Mouse (Mus musculus): Measurements from ENCODE around the gene Slco3a1. TPM values are rescaled to one million over a fixed set of nuclear protein-coding genes. Genes with fewer than 3 reads are reported as not detected.
A peak's percentile ranks its signal among the peaks of the same experiment; 100 is the strongest.

The Slco3a1 gene
- polyA plus RNA-seq, 1 experiment from 2014 or later = 10.4 TPM

- H3K9ac ChIP-seq (ENCODE audit: low read depth, low read length) = no peak overlapping the region
- no peak for ATAC-seq (ENCODE audit: low FRiP score)
- no peak overlapping the region for H3K4me2 ChIP-seq (replicated peaks; ENCODE audit: low read depth, low read length)
- no peaks in the 10 kb centered on the region for H3K9me3 ChIP-seq (ENCODE audit: control insufficient read depth, low read length)
- WGBS = 78% methylated on average over 3 of the region's 3 CpGs
- H3K27ac ChIP-seq (ENCODE audit: low read depth, low read length) = no peak overlapping the region
- peaks cover 4% of the 10 kb centered on the region for H3K4me1 ChIP-seq (replicated peaks; ENCODE audit: control insufficient read depth, insufficient read depth, low read length)
- no peaks in the 10 kb centered on the region for H3K27me3 ChIP-seq (ENCODE audit: control insufficient read depth, insufficient read depth, low read length)
- no peak for DNase-seq (ENCODE audit: low spot score)
- no peak overlapping the region for H3K4me3 ChIP-seq (ENCODE audit: low read depth, low read length)
- H3K36me3 ChIP-seq (ENCODE audit: control insufficient read depth, insufficient read depth, low read length) = no peaks in the 10 kb centered on the region
These were observed 189.6 kb downstream of the Slco3a1 start for GRCm38 (mm10) chr7:74364956-74365355.

- ATAC-seq (ENCODE audit: low FRiP score) (no peak), DNase-seq (ENCODE audit: low spot score) (peak; percentile 66)
- no peaks in the 10 kb centered on the region for H3K27me3 ChIP-seq (ENCODE audit: control insufficient read depth, insufficient read depth, low read length)
- H3K27ac ChIP-seq (ENCODE audit: low read depth, low read length) = no peak overlapping the region
- no peaks in the 10 kb centered on the region for H3K9me3 ChIP-seq (ENCODE audit: control insufficient read depth, low read length)
- no peak overlapping the region for H3K4me2 ChIP-seq (replicated peaks; ENCODE audit: low read depth, low read length)
- 72% methylated on average over 2 of the region's 2 CpGs for WGBS
- peaks cover 4% of the 10 kb centered on the region for H3K4me1 ChIP-seq (replicated peaks; ENCODE audit: control insufficient read depth, insufficient read depth, low read length)
- no peak overlapping the region for H3K4me3 ChIP-seq (ENCODE audit: low read depth, low read length)
- no peaks in the 10 kb centered on the region for H3K36me3 ChIP-seq (ENCODE audit: control insufficient read depth, insufficient read depth, low read length)
- H3K9ac ChIP-seq (ENCODE audit: low read depth, low read length) = no peak overlapping the region
These were observed 191.1 kb downstream of the Slco3a1 start for GRCm38 (mm10) chr7:74363440-74363839.

- no peak for DNase-seq (ENCODE audit: low spot score)
- H3K27ac ChIP-seq (ENCODE audit: low read depth, low read length) = no peak overlapping the region
- H3K4me1 ChIP-seq (replicated peaks; ENCODE audit: control insufficient read depth, insufficient read depth, low read length) = peaks cover 4% of the 10 kb centered on the region
- no peak overlapping the region for H3K4me3 ChIP-seq (ENCODE audit: low read depth, low read length)
- no peak overlapping the region for H3K9ac ChIP-seq (ENCODE audit: low read depth, low read length)
- H3K4me2 ChIP-seq (replicated peaks; ENCODE audit: low read depth, low read length) = no peak overlapping the region
- H3K9me3 ChIP-seq (ENCODE audit: control insufficient read depth, low read length) = no peaks in the 10 kb centered on the region
- no peaks in the 10 kb centered on the region for H3K36me3 ChIP-seq (ENCODE audit: control insufficient read depth, insufficient read depth, low read length)
- no peak for ATAC-seq (ENCODE audit: low FRiP score)
- no peaks in the 10 kb centered on the region for H3K27me3 ChIP-seq (ENCODE audit: control insufficient read depth, insufficient read depth, low read length)
- WGBS = 92% methylated on average over 2 of the region's 2 CpGs
These were observed 192.9 kb downstream of the Slco3a1 start for GRCm38 (mm10) chr7:74361677-74362076.

GRCm38 (mm10) chr7:74357027-74357426 is 197.6 kb downstream of the Slco3a1 start:
- Histone ChIP-seq H3K27ac (ENCODE audit: low read depth, low read length) (no peak overlapping the region), H3K4me1 (replicated peaks; ENCODE audit: control insufficient read depth, insufficient read depth, low read length) (peaks cover 4% of the 10 kb centered on the region), H3K9me3 (ENCODE audit: control insufficient read depth, low read length) (no peaks in the 10 kb centered on the region), H3K9ac (ENCODE audit: low read depth, low read length) (no peak overlapping the region), H3K4me3 (ENCODE audit: low read depth, low read length) (no peak overlapping the region), H3K36me3 (ENCODE audit: control insufficient read depth, insufficient read depth, low read length) (no peaks in the 10 kb centered on the region), H3K27me3 (ENCODE audit: control insufficient read depth, insufficient read depth, low read length) (no peaks in the 10 kb centered on the region), H3K4me2 (replicated peaks; ENCODE audit: low read depth, low read length) (no peak overlapping the region)
- peak; percentile 55 for DNase-seq (ENCODE audit: low spot score)
- ATAC-seq (ENCODE audit: low FRiP score) = no peak

- Histone ChIP-seq H3K4me2 (replicated peaks; ENCODE audit: low read depth, low read length) (no peak overlapping the region), H3K9me3 (ENCODE audit: control insufficient read depth, low read length) (no peaks in the 10 kb centered on the region), H3K27me3 (ENCODE audit: control insufficient read depth, insufficient read depth, low read length) (no peaks in the 10 kb centered on the region), H3K4me1 (replicated peaks; ENCODE audit: control insufficient read depth, insufficient read depth, low read length) (peaks cover 4% of the 10 kb centered on the region), H3K36me3 (ENCODE audit: control insufficient read depth, insufficient read depth, low read length) (no peaks in the 10 kb centered on the region), H3K27ac (ENCODE audit: low read depth, low read length) (0 out of 2 replicates have a peak overlapping the region, but pooled peaks have one; percentile 30), H3K9ac (ENCODE audit: low read depth, low read length) (0 out of 2 replicates have a peak overlapping the region, but pooled peaks have one; percentile 17), H3K4me3 (ENCODE audit: low read depth, low read length) (no peak overlapping the region)
- DNase-seq (ENCODE audit: low spot score) (peak; percentile 84), ATAC-seq (ENCODE audit: low FRiP score) (peak; percentile 56)
- WGBS = 57% methylated on average over 8 of the region's 8 CpGs
These were observed 199.9 kb downstream of the Slco3a1 start for GRCm38 (mm10) chr7:74354527-74355256.

- Histone ChIP-seq H3K27ac (ENCODE audit: low read depth, low read length) (no peak overlapping the region; the same call in 1 of the 2 replicates), H3K4me1 (replicated peaks; ENCODE audit: control insufficient read depth, insufficient read depth, low read length) (peaks cover 4% of the 10 kb centered on the region), H3K9me3 (ENCODE audit: control insufficient read depth, low read length) (no peaks in the 10 kb centered on the region), H3K4me3 (ENCODE audit: low read depth, low read length) (no peak overlapping the region), H3K27me3 (ENCODE audit: control insufficient read depth, insufficient read depth, low read length) (no peaks in the 10 kb centered on the region), H3K36me3 (ENCODE audit: control insufficient read depth, insufficient read depth, low read length) (no peaks in the 10 kb centered on the region), H3K9ac (ENCODE audit: low read depth, low read length) (0 out of 2 replicates have a peak overlapping the region, but pooled peaks have one; percentile 17), H3K4me2 (replicated peaks; ENCODE audit: low read depth, low read length) (no peak overlapping the region)
- DNase-seq (ENCODE audit: low spot score) (no peak), ATAC-seq (ENCODE audit: low FRiP score) (no peak)
- WGBS = 78% methylated on average over 13 of the region's 13 CpGs
These were observed 200.7 kb downstream of the Slco3a1 start for GRCm38 (mm10) chr7:74353707-74354468.

GRCm38 (mm10) chr7:74353240-74353639 is 201.3 kb downstream of the Slco3a1 start:
- no peaks in the 10 kb centered on the region for H3K9me3 ChIP-seq (ENCODE audit: control insufficient read depth, low read length)
- no peaks in the 10 kb centered on the region for H3K36me3 ChIP-seq (ENCODE audit: control insufficient read depth, insufficient read depth, low read length)
- H3K27ac ChIP-seq (ENCODE audit: low read depth, low read length) = no peak overlapping the region
- H3K27me3 ChIP-seq (ENCODE audit: control insufficient read depth, insufficient read depth, low read length) = no peaks in the 10 kb centered on the region
- H3K4me1 ChIP-seq (replicated peaks; ENCODE audit: control insufficient read depth, insufficient read depth, low read length) = peaks cover 4% of the 10 kb centered on the region
- no peak overlapping the region for H3K9ac ChIP-seq (ENCODE audit: low read depth, low read length)
- WGBS = 80% methylated on average over 7 of the region's 7 CpGs
- no peak overlapping the region for H3K4me3 ChIP-seq (ENCODE audit: low read depth, low read length)
- no peak overlapping the region for H3K4me2 ChIP-seq (replicated peaks; ENCODE audit: low read depth, low read length)
- no peak for ATAC-seq (ENCODE audit: low FRiP score)
- DNase-seq (ENCODE audit: low spot score) = no peak

- Histone ChIP-seq H3K4me2 (replicated peaks; ENCODE audit: low read depth, low read length) (no peak overlapping the region), H3K27me3 (ENCODE audit: control insufficient read depth, insufficient read depth, low read length) (no peaks in the 10 kb centered on the region), H3K27ac (ENCODE audit: low read depth, low read length) (no peak overlapping the region), H3K36me3 (ENCODE audit: control insufficient read depth, insufficient read depth, low read length) (no peaks in the 10 kb centered on the region), H3K4me3 (ENCODE audit: low read depth, low read length) (no peak overlapping the region), H3K9me3 (ENCODE audit: control insufficient read depth, low read length) (no peaks in the 10 kb centered on the region), H3K4me1 (replicated peaks; ENCODE audit: control insufficient read depth, insufficient read depth, low read length) (no peaks in the 10 kb centered on the region), H3K9ac (ENCODE audit: low read depth, low read length) (no peak overlapping the region)
- WGBS = 81% methylated on average over 7 of the region's 7 CpGs
- DNase-seq (ENCODE audit: low spot score) (no peak), ATAC-seq (ENCODE audit: low FRiP score) (no peak)
These were observed 206.2 kb downstream of the Slco3a1 start for GRCm38 (mm10) chr7:74348318-74348890.

All from hindbrain, embryonic 11.5 days (tissue).